Mouse (Mus musculus): ENCODE results near the gene Tmem33.

Tmem33 gene

DNA sequence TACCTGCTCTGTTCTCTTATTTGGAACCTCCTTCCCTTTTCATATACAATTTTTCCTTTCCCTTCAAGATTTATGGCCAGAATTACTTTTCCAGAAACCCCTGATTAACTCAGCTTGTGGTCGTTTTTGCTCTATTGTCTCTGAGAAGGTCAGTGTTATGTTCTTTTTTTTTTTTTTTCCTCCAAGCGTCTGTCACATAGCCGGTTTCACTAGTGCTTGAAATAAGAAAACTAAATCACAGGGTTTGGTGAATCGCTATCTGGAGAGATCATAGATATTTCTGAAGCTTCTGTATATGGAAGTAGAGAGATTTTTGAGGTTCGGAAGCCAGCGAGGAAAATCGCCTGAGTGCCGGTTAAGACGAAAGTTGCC is 220 bp upstream of the Tmem33 start:
- no peak for DNase-seq

DNA sequence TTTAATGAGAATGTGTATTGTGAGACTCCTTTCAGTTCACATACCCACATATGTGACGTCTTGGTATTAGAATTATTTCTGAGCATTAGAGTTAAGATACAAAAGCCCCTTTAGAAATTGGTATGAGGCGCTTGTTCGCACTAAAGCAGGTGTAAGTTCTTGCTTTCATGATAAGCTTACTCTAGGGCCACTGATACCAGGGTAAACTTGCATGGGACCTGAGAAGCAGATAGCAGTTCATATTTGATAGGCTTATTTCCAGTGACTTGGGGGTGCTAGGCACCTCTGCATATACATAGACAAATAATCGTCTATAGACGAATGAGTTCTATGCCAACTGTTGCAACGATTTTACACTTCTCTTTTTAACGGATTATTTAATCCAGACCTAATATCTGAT is 2.6 kb downstream of the Tmem33 start:
- no peak for DNase-seq

DNA sequence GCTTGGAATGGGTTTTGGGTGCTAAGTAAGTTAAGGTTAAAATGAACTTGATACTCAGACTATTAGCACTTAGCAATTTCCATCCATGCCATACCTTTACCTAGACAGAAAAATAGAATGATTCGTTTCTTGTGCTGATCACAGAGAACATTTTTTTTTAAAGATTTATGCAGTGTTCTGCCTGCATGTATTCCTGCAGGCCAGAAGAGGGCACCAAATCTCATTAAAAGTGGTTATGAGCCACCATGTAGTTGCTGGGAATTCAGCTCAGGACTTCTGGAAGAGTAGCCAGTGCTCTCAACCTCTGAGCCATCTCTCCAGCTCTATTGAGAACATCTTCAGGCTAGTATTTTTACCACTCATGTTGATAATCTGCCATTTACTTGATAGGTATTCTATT is 5.7 kb downstream of the Tmem33 start:
- DNase-seq: no peak

DNA sequence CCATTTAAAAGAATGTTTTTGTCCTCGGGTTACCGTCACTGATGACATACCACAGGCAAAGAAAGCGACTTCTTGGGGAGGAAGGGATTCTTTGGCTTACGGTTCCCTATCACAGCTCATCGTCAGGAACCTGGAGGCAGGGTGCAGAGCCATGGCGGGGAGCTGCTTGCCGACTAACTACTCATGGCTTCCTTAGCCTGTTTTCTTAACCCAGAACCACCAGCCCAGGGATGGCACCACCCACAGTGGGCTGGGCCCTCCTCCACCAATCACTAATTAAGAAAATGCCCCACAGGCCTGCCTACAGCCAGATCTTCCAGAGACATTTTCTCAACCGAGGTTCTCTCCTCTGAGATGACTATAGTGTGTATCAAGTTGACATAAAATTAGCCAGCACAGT is 8.9 kb downstream of the Tmem33 start:
- no peak for DNase-seq

DNA sequence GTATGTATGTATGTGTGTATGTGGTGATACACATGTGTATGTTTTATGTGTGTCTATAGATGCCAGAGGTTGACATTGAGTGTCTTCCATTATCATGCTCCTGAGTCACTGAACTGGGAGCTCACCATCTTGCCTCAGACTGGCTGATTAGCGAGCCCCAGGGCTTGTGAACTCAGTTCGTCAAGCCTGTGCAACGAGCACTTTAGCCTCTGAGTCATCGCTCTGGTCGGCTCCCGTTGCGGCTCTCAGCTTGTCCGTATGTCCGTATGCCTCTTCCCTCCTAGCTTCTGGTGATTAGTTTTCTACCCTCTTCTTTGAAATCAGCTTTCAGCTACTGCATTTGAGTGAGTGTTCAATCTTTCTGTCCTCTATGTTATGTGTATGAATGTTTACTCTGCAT is 19.0 kb downstream of the Tmem33 start:
- DNase-seq: no peak

DNA sequence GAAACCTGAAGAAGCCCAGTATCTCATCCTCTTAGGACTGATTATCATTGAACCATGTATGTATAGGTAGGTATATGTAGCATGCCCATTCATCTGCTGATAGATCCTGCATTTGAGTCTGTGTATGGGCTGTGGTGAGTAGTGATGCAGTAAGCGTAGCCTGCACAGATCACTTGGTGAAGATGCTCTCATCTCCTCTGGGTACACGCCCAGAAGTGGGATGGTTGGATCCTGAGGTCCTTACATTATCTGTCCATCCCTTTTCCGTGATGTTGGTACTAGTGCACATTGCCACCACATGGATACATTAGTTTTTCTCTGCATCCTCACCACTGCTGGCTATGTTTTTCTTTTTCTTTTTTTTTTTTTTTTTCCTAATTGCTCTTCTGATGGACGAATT is 19.5 kb downstream of the Tmem33 start:
- DNase-seq: no peak

DNA sequence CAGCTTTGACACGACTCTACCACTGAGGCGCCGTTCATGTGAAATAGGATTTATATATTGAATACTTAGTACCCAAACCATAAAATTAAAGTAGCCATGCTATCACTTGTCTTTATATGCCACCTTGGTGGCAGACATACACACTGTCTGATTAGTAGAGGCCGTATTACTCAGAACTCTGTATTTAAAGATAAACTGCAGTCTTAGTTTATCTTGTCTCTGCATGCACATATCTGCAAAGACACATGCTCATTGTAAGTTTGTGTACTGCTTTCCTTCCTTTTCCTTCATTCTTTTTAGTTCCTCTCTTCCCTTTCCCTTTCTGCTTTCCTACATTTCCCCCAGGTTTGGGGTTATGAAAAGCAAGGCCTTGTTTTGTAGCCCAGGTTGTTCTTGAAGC is 20.0 kb downstream of the Tmem33 start:
- no peak for DNase-seq

DNA sequence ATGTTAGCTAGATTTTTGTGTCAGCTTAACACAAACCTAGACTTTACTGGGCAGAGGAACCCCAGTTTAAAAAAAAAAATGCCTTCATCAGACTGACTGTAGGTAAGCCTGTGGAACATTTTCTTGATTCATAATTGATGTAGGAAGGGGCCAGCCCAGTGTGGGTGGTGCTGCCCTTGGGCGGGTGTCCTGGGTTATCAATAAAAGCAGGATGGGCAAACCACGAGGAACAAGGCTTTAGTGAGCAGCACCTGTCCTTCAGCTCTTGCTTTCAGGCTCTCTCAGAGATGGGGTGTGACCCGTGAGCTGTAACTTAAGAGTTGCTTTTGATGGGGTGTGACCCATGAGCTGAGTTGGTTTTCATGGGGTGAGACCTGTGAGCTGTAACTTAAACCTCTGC is 34.7 kb downstream of the Tmem33 start:
- no peak for DNase-seq

DNA sequence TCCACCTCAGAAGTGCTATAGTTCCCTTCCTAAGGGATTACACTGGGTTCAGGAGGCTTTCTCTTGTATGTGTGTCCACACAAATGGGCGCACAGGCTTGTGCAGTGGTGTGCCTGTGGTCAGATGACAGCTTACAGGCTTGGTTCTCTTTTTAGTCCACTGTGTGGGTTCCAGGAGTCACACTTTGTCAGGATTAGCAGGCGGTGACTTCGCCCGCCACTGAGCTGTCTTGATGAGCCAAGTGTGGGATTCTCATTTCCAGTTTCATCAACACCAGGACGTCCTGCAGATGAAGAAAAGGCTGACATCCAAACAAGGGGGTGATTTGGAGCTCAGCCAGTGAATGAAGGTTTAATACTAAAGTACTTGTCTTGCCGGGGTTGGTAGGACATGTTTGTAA is 35.3 kb downstream of the Tmem33 start:
- DNase-seq: no peak

DNA sequence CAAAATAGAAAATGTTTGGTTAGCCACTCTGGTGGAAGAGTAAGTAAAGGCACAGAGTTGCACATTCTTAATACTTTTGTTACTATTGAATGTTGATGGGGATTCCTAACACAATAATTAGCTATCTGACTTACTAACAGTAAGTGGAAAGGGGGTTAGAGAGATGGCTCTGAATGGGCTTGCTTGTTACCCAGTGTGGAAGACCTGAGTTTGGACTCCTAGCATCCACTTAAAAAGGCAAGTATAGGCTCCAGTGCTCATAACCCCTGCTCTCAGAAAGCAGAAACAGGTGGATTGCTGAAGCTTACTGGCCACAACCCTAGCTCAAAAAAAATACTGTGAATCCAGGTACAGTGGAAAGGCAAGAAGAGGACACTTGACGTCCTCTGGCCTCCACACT is 35.8 kb downstream of the Tmem33 start:
- no peak for DNase-seq

DNA sequence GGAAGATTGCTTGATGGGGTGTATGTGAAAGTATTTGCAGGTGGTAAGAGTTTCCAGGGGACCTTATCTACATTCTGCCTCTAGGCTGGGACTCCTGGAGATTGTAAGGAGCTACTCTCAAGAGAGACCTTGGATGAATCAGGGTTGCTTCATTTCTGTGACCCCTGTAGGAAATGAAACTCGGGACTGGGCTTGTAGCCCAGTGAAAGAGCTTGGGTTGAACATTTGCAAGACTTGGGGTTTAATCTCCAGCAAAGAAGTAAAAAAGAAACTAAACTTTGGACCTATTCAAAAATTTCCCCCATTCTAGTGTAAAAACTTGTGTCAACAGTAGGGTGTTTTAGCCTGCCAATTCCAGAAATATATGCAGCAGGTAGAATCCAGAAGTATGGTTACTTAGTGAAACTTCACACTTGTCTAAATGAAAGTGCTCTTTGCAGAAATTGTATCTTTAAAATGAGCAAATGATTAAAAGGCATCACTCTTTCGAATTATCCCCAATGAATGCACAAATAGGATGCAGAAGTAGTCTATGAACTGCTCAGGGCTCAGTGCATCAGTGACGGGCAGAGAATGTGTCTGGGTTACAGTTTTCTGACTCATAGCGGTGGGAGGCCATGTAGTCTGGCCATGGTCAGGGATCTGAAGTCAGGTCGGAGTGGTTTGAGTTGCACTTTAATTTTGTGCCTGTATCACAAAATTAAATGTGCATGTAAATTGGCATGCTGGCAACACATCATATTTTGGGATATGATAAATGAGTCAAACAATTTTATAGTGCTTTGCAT is 36.9 kb downstream of the Tmem33 start:
- peak; percentile 72 for DNase-seq

DNA sequence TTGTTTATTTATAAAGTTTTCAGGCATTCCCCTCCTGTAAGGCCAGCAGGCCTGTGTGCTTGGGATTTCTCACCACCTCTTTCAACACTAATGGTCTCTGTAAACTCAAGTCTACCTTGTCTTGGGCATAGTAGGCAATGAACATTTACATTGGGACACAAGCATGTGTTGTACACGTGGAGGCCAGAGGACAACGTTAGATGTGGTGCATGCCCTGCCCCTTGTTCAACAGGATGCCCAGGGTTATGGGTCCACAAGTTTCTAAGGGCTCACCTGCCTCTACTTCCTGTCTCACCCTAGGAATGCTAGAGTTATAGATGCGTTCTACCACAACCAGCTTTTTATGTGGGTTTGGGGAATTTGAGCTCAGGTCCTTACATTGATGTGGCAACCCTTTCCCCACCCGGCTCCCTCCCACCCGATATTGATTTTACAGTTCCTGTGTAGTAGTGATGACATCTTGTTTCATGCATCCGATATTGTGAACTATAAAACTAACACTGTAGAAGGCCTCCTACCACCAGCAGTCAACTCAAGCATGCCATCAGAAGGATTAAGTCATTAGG is 39.6 kb downstream of the Tmem33 start:
- DNase-seq: no peak

DNA sequence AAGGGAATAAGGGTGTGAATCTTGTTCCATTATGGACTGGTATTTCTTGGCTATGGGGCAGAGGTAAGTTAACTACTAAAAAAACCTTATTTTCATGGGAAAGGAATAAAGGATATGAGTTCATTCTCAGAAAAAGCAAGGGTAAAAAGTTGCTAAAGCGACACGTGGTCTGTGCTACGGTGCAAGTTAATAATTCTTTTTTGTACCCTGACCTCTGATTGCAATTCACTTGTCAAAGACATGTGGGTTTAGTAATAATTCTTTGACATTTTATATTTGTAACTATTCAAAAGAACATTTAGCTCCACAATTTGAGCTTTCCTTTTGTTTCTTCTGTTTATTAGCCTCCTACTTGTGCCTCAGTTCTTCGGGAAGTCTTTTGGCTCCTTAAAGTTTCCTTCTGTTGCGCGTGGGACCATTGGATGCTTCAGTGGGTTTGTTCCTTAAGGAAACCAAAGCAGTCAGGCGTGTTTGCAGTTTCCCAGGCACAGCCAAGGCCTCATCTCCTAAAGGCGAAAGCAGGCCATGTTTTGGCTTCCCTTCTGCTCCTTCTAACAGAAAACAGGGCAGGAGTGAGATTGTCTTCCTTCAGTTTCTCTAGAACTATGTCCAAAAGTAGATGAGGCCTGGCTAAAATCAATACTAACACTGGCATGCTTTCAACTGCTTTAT is 40.7 kb downstream of the Tmem33 start:
- peak; percentile 57 for DNase-seq

DNA sequence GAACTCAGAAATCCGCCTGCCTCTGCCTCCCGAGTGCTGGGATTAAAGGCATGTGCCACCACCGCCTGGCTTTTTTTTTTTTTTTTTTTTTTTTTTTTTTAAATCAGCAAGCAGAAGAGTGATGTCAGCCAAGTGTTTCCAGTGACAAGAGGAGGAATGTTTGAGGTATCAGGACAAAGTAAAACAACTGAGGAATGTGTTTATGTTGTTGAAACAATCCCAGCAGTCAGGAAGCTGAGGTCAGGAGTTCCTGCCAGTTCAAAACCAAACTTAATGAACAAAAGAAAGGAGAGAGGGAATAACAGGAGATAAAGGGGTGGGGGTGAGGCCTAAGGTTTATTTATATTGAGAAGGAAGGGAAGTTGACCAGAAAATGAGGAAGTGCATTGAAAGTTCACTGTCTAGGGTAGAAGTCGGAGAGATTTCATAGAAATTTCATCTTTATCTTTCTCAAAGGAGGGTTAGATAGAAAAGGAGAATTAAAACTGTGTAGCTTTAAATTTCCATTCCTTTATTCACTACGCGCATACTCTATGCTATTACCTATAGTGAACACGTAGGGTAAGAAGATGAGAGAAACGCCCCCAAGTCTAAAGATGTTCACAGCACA is 41.5 kb downstream of the Tmem33 start:
- DNase-seq: no peak

DNA sequence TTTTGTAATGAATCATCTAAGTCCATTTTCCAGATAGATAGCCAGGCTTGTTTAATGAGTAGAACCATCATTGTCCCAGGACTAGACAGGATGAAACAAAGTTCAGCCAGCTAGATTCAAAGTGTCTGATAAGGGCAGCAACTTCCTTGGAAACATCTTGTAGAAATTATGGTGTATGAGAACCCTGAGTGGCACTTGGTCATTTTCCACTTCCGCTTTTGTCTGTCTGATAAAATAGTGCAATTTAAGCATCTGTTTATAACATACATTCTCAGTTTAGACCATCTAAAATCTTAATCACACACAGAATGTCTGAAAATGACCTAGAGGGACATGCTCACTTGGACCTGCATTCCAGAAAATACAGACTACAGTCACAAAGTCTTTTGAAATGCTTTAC is 43.5 kb downstream of the Tmem33 start:
- no peak for DNase-seq

DNA sequence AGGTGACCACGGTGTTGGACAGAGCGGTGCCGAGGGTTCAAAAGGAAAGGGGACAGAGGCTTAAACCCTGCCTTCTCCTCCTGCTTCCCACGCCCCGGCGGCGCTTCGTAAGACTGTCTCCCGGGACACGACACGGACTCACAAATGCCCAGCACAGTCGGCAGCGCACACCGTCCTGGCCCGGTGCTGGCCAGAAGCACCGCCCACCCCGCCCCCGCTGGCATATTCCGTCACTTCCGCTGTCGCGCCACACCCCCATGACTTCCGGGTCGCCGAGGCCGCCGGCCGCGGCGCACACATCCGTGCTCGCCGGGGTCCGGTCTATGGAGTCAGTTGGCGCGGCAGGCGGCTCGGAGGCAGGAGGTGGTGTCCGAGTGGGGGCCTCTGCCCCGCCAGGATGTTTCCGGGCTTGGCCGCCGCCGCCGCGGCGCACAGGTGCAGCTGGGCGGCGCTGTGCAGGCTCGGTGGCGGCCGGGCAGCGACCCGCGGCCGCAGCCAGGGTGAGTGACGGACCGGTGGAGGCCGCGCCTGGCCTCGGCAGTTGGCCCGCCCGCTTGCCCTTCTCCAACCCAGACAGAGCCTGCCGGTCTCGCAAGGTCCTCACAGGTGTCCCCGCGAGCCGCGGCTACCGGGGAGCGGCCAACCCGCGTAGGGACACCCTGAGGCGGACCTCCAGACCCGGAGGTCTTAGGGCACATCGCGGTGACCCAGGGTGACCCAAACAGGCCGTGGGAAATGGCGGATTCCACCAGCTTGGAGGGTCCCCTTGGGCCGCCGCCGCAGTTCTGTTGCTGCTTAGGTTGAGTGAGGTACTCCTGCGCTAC is 46.5 kb downstream of the Tmem33 start, which contains the start of gene Slc30a9:
Gene Slc30a9 (plus strand): TSS at position 258 of the 824 bp plus-strand sequence.
- peak; percentile 96 for DNase-seq

DNA sequence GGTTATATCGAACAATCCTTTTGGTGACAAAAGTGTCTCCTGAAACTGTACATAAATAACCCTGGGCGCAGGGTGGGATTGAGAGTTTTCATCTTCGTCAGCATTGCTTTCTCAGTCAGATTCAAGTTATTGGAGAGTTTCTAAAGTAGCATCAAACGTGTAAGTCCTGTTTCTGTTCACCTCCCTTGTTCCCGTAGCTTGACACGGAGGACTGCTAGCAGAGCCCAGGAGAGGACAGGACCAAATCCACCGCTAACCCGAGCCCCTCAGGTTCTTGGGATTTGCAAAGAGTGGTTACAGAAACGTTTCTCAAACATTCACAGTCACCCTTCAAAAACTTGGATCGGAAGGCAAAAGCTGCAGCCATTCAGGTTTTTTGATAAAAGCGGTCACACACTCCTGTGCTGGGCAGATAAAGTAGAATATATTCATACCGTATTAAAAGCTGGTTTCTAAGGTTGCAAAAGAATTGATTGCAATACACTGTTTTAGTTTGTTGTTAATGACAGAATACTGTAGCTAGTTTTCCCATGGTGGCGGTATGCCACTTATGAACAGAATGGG is 47.4 kb downstream of the Tmem33 start:
- no peak for DNase-seq

DNA sequence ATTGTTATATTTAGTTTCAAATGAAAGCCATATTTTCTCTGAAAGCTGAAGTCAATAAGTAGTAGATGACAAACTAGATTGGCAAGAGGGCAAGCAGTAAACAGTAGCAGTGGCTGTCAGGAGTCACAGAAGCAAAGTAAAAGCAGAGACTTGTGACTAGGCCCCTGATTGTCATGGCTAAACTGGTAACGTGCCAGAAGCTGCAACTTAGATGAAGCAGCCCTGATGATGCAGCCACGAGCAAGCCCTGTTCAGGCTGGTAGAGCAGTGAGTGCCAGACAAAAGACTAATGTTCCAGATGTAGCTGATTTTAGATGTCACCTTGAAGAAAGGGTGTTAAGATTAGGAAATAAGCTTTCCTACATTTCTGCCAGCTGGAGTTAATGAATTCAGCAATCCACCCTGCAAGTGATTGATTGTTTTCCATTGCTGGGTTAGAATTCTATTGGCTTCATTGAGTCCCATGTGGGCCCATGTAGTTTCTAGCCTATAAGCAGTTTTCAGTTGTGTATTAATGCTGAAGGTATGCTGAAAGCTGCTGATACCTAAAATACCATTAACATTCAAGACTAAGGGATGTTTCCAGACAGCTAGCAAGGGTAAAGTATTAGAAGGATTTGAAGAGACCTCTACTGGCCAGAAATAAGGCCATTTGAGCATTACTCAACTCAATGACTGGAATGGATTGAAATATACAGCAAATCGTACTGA is 51.6 kb downstream of the Tmem33 start:
- DNase-seq: no peak

DNA sequence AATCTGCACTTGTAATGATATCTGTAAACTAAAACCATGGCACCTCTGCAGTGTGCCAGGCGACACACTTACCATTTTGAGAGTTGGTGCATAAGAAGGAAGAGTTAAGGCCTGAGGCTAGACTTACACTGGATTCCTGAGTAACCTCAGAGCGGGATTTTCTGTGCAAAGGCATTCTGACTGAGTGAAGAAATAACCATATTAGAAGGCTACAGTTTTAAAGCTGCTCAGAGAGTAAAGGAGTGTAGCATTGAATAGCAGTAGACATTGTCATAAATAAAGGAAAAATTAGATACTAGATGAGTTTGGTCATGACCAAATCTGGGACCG is 52.1 kb downstream of the Tmem33 start:
- DNase-seq: no peak

DNA sequence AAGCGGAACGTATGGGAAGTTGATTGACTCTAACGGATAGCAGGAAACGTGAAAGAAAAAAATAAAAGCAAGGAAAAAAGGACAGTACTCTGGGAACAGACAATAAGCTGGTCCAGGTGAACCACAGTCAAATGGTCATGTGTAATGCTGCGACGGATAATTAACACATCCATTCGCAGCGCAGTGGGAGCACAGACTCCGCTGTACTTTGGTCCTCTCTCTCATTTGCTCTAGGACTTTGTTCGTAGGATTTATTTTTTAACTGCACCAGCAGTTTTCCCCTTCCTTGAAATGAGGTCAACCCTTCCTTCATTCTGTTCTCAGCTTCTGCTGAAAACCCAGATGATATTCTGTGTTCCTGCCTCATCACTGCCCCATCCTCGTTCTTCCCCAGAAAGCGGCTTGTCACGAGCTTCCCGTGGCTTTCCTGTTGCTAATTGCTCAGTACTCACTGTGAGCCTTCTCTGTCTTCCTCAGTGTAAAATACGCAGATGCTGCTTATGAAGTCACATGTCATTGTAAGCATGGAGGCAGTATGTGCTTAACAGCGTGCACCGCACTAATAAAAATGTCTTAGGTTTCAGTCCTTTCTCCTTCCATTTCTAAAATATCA is 61.4 kb downstream of the Tmem33 start:
- DNase-seq: peak; percentile 64

DNA sequence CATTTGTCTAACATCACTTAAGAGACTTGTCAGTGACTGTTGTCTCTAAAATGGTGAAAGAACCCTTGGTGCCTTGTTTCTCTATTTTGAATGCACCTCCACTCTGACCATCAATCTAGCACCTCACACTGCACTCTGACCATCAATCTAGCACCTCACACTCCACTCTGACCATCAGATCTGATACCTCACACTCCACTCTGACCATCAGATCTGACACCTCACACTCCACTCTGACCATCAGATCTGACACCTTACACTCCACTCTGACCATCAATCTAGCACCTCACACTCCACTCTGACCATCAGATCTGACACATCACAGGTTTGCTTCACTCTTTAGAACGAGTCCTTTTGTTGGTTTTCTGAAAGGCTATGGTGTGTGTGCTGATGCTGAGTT is 63.7 kb downstream of the Tmem33 start:
- DNase-seq: no peak

DNA sequence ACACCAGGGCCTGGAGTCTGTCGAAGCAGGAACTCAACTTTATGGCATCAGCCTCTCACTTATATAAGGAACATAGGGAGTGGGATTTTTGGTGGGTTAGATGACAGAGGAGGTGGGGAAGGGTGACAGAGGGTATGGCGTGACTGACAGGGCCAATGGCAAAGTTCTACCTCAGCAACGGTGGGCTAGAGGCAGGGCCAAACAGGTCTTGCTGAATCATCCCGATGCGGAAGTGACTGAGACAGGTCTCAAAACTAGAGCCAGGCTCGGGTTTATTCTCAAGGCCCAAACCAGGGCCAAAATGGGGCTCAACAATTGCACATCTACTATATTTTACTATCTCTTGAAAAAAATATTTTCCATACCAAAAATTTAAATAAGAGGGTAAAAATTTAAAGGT is 80.4 kb downstream of the Tmem33 start:
- no peak for DNase-seq
